Mouse (Mus musculus) kidney, postnatal 0 days (tissue): Measurements from ENCODE around the gene Shisal2a. TPM values are rescaled to one million over a fixed set of nuclear protein-coding genes. Genes with fewer than 3 reads are reported as not detected.

ENCODE experiments used
- ATAC-seq: fragments of 200-750 bp; cut with Nextera tagmentation; replicated peaks from 2 replicates; pipeline ENCODE4 v1.8.0; 2017; ENCODE audit warnings: low read depth, moderate number of reproducible peaks, moderate TSS enrichment, moderate library complexity; ENCODE audit not compliant: low FRiP score
- DNase-seq: peaks from one replicate; pipeline ENCODE4 v3.0.0-alpha.2; 2016; ENCODE audit warnings: low spot score
- H3K27ac ChIP-seq: fragments of 300-500 bp; sonication (generic); 2 replicates; pipeline ENCODE4 v1.5.1; 2014; ENCODE audit warnings: mild to moderate bottlenecking
- H3K27me3 ChIP-seq: fragments of 300-500 bp; sonication (generic); 2 replicates; pipeline ENCODE4 v1.6.1; 2014; ENCODE audit warnings: low read length, mixed read lengths; ENCODE audit not compliant: insufficient read depth
- H3K36me3 ChIP-seq: fragments of 300-500 bp; sonication (generic); 2 replicates; pipeline ENCODE4 v1.6.1; 2014; ENCODE audit warnings: low read length, mixed read lengths; ENCODE audit not compliant: insufficient read depth
- H3K4me1 ChIP-seq: fragments of 300-500 bp; sonication (generic); replicated peaks from 2 replicates; pipeline ENCODE4 v1.6.1; 2014; ENCODE audit warnings: antibody characterized with exemption, low read length, mixed read lengths; ENCODE audit not compliant: insufficient read depth
- H3K4me2 ChIP-seq: fragments of 300-500 bp; sonication (generic); 2 replicates; pipeline ENCODE4 v1.6.1; 2014; ENCODE audit warnings: mild to moderate bottlenecking, low read length, moderate library complexity, mixed read lengths
- H3K4me3 ChIP-seq: fragments of 300-500 bp; sonication (generic); replicated peaks from 2 replicates; pipeline ENCODE4 v1.5.1; 2014; ENCODE audit warnings: low read depth, low read length
- H3K9ac ChIP-seq: fragments of 300-500 bp; sonication (generic); 2 replicates; pipeline ENCODE4 v1.6.1; 2014; ENCODE audit warnings: low read depth, low read length
- H3K9me3 ChIP-seq: fragments of 300-500 bp; sonication (generic); replicated peaks from 2 replicates; pipeline ENCODE4 v1.6.1; 2016; ENCODE audit warnings: low read length, inconsistent platforms, mixed read lengths
- CTCF ChIP-seq: IDR thresholded peaks from 2 replicates; pipeline ENCODE4 v1.5.1; 2016; ENCODE audit warnings: antibody characterized with exemption, low read depth, mild to moderate bottlenecking, moderate library complexity
- WGBS: fragments of 180-500 bp; shearing (Covaris S2); extraction: QIAGEN DNeasy Blood & Tissue Kit; methylation state at CpG from one replicate; pipeline ENCODE4 v1.1.7; 2014; 5-methylcytosine and 5-hydroxymethylcytosine counted together
- polyA plus RNA-seq: library from polyadenylated mRNA; unstranded; fragments of >200 nt; fragmentation: Nextera tagmentation; extraction: Ambion mirVana; gene quantifications from 2 replicates; pipeline ENCODE4 v1.2.1, GENCODE M21; 2015

Shisal2a gene
- polyA plus RNA-seq, 1 experiment from 2014 or later: 0.70 TPM

- no peak overlapping the region for H3K4me2 ChIP-seq
- H3K4me1 ChIP-seq: 0 out of 2 replicates have a peak, but pooled peaks cover 4% of the 10 kb centered on the region
- no peaks in the 10 kb centered on the region for H3K9me3 ChIP-seq
- no peak for ATAC-seq
- no peaks in the 10 kb centered on the region for H3K36me3 ChIP-seq
- no peak for DNase-seq
- 31% methylated on average over 1 of the region's 1 CpGs for WGBS
- H3K27ac ChIP-seq: no peak overlapping the region
- no peak overlapping the region for H3K4me3 ChIP-seq
- H3K27me3 ChIP-seq: peaks cover 15% of the 10 kb centered on the region; the same call in 1 of the 2 replicates
- no peak overlapping the region for H3K9ac ChIP-seq
- no peak for TF ChIP-seq CTCF
Observed at GRCm38 (mm10) chr4:108386087-108386486, 2.9 kb upstream of the Shisal2a start.

DNA sequence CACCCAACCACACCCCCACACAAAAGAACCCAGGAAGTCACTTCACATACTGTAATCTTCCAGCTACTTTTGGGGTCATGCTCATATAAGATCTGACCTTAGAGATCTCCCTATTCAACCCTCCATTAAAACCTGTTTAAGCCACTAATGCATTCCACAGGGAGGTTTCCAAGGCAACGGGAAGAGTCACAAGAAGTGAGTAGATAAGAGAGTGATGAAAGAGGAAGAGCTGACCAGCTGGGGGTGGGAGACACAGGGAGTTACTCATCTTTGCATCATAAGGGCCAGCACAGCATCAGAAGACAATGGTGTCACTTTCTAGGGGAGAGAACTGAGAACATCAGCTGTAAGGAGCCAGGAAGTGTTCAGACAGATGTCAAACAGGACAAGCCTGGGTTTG lies 3.0 kb downstream of the Shisal2a start:
- ATAC-seq (no peak), DNase-seq (no peak)
- H3K9ac ChIP-seq: no peak overlapping the region
- TF ChIP-seq CTCF: no peak
- no peaks in the 10 kb centered on the region for H3K36me3 ChIP-seq
- 0 out of 2 replicates have a peak, but pooled peaks cover 4% of the 10 kb centered on the region for H3K4me1 ChIP-seq
- 28% methylated on average over 1 of the region's 1 CpGs for WGBS
- H3K9me3 ChIP-seq: no peaks in the 10 kb centered on the region
- H3K4me3 ChIP-seq: no peak overlapping the region
- peaks cover 15% of the 10 kb centered on the region; the same call in 1 of the 2 replicates for H3K27me3 ChIP-seq
- no peak overlapping the region for H3K4me2 ChIP-seq
- no peak overlapping the region for H3K27ac ChIP-seq

DNA sequence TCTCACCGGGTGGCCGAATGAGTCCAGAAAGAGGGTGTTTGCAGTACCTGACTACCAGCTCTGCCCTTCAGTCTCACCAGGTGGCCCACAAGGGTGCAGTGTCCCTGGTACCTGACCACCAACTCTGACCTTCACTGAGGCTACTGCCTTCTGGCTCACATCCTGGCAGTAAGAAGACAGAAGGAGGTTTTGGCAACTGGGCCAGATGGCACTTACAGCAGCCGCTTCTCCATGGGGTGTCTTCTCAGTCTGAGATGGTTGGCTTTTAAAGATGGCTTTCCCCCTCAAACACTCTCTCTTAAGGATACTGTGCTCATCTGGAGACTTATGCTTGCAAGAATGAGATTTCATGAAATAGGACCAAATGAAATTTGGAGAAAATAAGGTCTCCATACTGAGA lies 3.7 kb downstream of the Shisal2a start:
- peaks cover 12% of the 10 kb centered on the region; the same call in 1 of the 2 replicates for H3K27me3 ChIP-seq
- no peak overlapping the region for H3K27ac ChIP-seq
- no peak for DNase-seq
- no peak overlapping the region for H3K4me3 ChIP-seq
- H3K9me3 ChIP-seq: no peaks in the 10 kb centered on the region
- no peak for ATAC-seq
- H3K4me1 ChIP-seq: 0 out of 2 replicates have a peak, but pooled peaks cover 4% of the 10 kb centered on the region
- no peaks in the 10 kb centered on the region for H3K36me3 ChIP-seq
- H3K4me2 ChIP-seq: no peak overlapping the region
- 75% methylated on average over 3 of the region's 3 CpGs for WGBS
- TF ChIP-seq CTCF: no peak
- H3K9ac ChIP-seq: no peak overlapping the region

DNA sequence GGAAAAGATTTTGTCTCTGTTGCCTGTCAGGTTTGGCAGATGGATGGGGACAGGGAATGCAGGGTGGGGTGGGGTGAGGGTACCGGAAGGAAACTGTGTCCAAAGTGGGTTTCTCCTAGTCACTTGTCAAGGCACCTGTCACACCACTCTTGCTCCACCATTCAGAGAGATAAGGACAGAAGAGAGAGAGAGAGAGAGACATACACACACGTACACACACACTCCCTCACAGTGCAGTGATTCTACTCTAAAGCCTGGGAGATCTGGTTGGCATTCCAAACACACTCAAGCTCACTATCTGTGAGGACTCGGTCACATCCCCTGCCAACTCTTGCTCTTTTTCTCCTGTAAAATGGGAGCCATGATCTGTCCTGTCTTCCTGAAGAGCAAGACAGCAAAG lies 11.0 kb downstream of the Shisal2a start:
- Histone ChIP-seq H3K4me2 (no peak overlapping the region), H3K36me3 (no peaks in the 10 kb centered on the region), H3K9me3 (no peaks in the 10 kb centered on the region), H3K27ac (no peak overlapping the region), H3K9ac (no peak overlapping the region), H3K27me3 (no peaks in the 10 kb centered on the region), H3K4me3 (no peak overlapping the region), H3K4me1 (no peaks in the 10 kb centered on the region)
- DNase-seq: no peak
- TF ChIP-seq CTCF: no peak
- 77% methylated on average over 3 of the region's 3 CpGs for WGBS
- ATAC-seq: no peak

- H3K27me3 ChIP-seq: no peaks in the 10 kb centered on the region
- ATAC-seq (no peak), DNase-seq (no peak)
- no peaks in the 10 kb centered on the region for H3K9me3 ChIP-seq
- H3K4me1 ChIP-seq: no peaks in the 10 kb centered on the region
- no peak overlapping the region for H3K27ac ChIP-seq
- H3K4me3 ChIP-seq: no peak overlapping the region
- WGBS: 85% methylated on average over 3 of the region's 3 CpGs
- TF ChIP-seq CTCF: no peak
- no peaks in the 10 kb centered on the region for H3K36me3 ChIP-seq
- no peak overlapping the region for H3K4me2 ChIP-seq
- H3K9ac ChIP-seq: no peak overlapping the region
Observed at GRCm38 (mm10) chr4:108371421-108371820, 11.7 kb downstream of the Shisal2a start.

DNA sequence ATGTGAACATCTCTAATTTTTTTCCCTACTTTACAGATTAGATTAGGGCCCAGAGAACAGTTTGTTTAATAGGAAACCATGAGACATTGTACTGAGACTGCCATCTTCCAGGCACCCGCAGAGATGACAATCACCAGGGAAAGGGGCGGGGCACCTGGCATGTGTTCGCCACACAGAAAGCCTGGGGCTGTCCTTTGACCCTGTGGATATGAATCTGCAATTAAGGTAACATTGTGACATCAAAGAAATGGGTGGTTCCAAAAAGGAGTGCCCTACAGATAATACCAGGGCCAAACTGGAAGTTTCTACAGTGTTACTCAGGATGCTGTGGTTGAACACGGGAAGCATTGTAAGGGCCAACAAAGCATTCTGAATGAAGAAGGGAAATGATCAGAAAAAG lies 12.7 kb downstream of the Shisal2a start:
- Histone ChIP-seq H3K27ac (no peak overlapping the region), H3K9ac (no peak overlapping the region), H3K4me1 (no peaks in the 10 kb centered on the region), H3K36me3 (no peaks in the 10 kb centered on the region), H3K4me3 (no peak overlapping the region), H3K9me3 (no peaks in the 10 kb centered on the region), H3K27me3 (no peaks in the 10 kb centered on the region), H3K4me2 (no peak overlapping the region)
- WGBS: 70% methylated on average over 4 of the region's 4 CpGs
- ATAC-seq: no peak
- DNase-seq: no peak
- TF ChIP-seq CTCF: no peak

DNA sequence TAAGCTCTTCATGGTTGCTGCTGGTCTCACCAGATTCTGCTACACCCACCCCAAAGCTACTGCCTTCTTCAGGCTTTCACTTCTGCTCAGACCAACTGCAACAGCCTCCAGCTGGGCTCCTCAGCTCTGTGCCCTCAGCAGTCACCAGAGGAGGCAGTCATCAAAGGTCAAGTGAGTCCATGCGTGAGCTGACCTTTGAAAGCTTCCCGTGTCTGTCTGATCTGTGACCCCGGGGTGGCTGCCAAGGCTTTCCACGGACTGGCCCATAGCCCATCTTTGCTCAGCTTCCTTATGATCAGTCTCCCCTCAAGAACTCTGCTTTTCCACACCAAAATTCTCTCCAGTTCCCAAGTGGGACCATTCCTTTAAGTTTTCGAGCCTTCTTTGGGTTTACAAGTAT lies 13.9 kb downstream of the Shisal2a start:
- H3K36me3 ChIP-seq: no peaks in the 10 kb centered on the region
- H3K4me3 ChIP-seq: no peak overlapping the region
- no peaks in the 10 kb centered on the region for H3K4me1 ChIP-seq
- WGBS: 21% methylated on average over 5 of the region's 5 CpGs
- 0 out of 2 replicates have a peak, but pooled peaks have one; percentile 10 for TF ChIP-seq CTCF
- no peaks in the 10 kb centered on the region for H3K9me3 ChIP-seq
- DNase-seq (peak; percentile 20), ATAC-seq (0 out of 2 replicates have a peak, but pooled peaks have one; percentile 57)
- H3K27ac ChIP-seq: no peak overlapping the region
- no peak overlapping the region for H3K4me2 ChIP-seq
- H3K9ac ChIP-seq: no peak overlapping the region
- no peaks in the 10 kb centered on the region for H3K27me3 ChIP-seq
